Mouse (Mus musculus) lung, adult 2 months (tissue): ENCODE measurements around the gene Gm10337. TPM values are rescaled to one million over a fixed set of nuclear protein-coding genes. Genes with fewer than 3 reads are reported as not detected.

ENCODE experiments used
- DNase-seq: peaks from one replicate; pipeline ENCODE4 v3.0.0; 2022
- H3K4me1 ChIP-seq: fragments of 200-500 bp; 2 replicates; pipeline ENCODE4 v1.6.1; 2011; ENCODE audit warnings: low read length; ENCODE audit not compliant: control insufficient read depth, insufficient read depth
- H3K4me3 ChIP-seq: fragments of 200-500 bp; replicated peaks from 2 replicates; pipeline ENCODE3; 2011; ENCODE audit warnings: low read depth, mild to moderate bottlenecking, control low read depth, low read length; ENCODE audit errors: extremely low read depth
- CTCF ChIP-seq: fragments of 200-500 bp; IDR thresholded peaks from 2 replicates; pipeline ENCODE4 v1.5.1; 2011; ENCODE audit warnings: mild to moderate bottlenecking, low read length, control low read depth; ENCODE audit not compliant: insufficient read depth
- POLR2A ChIP-seq: fragments of 200-500 bp; IDR thresholded peaks from 2 replicates; pipeline ENCODE4 v1.6.1; 2011; ENCODE audit warnings: low read depth, mild to moderate bottlenecking, control low read depth, low read length, borderline replicate concordance; ENCODE audit errors: extremely low read depth
- WGBS: fragments of 180-500 bp; shearing (Covaris S2); methylation state at CpG from one replicate; pipeline ENCODE4 v1.1.7; 2018; 5-methylcytosine and 5-hydroxymethylcytosine counted together
- polyA plus RNA-seq: library from polyadenylated mRNA; depleted of rRNA; stranded (reverse); fragments of >200 nt; gene quantifications from 2 replicates; pipeline ENCODE4 v1.2.3, GENCODE M21; 2012

Gene Gm10337
- polyA plus RNA-seq, 1 experiment = not detected

- DNase-seq = peak; percentile 72
- Histone ChIP-seq H3K4me3 (no peak within 1 kb of the TSS), H3K4me1 (no peaks in the 10 kb centered on the region)
- no peak for TF ChIP-seq POLR2A
- TF ChIP-seq CTCF = peak; percentile 92
- 8% methylated on average over 3 of the region's 3 CpGs for WGBS
Measured at GRCm38 (mm10) chr15:102524892-102525485, 21.5 kb downstream of the Gm10337 start, which contains the start of gene Npff. TSS of gene Npff (minus strand) at chr15:102524942.

GRCm38 (mm10) chr15:102526111-102527002 is 22.8 kb downstream of the Gm10337 start:
- H3K4me1 ChIP-seq = no peaks in the 10 kb centered on the region
- no peak for DNase-seq
- WGBS = 72% methylated on average over 6 of the region's 6 CpGs
- no peak for TF ChIP-seq CTCF
- no peak for TF ChIP-seq POLR2A
- H3K4me3 ChIP-seq = no peak overlapping the region

DNA sequence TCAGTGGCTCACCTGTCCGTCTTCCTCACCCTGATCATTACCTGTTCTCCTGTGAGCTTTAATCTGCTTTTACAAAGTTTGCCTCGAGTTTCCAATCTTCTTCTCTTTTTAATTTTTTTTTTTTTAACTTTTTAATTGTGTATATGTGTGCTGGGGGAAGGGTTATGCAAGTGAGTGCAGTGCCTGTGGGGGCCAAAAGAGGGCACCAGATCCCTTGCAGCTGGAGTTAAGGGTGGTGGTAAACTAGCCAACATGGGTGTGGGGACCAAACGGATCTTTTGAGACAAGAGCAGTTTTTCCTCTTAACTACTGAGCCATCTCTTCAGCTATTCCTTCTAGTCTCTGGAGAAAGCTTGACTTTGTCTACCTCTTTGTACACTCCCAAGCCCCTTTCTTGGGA is 24.4 kb downstream of the Gm10337 start:
- 79% methylated on average over 3 of the region's 3 CpGs for WGBS
- DNase-seq = no peak
- H3K4me1 ChIP-seq = no peaks in the 10 kb centered on the region
- no peak overlapping the region for H3K4me3 ChIP-seq
- peak; percentile 55; the same call in 1 of the 2 replicates for TF ChIP-seq CTCF
- no peak for TF ChIP-seq POLR2A

DNA sequence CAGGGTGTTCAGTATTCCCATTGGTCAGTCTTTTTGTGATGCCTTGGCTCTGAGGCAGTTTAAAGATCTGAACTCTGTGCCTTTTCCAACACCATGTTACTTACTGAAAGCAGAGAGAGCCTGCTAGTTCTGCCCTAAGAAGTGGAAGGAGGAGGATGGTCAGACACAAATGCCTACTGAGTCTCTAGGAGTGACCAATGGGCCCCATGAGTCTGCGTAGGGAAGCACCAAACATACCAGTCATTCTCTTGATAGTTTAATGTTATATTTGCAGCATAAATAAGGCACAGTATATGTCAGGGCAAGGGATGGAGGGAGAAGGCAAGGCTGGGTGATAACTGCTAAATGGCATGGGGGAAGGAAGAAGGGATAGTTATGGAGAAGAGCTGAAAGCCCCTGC is 24.9 kb downstream of the Gm10337 start:
- no peak for DNase-seq
- Histone ChIP-seq H3K4me1 (no peaks in the 10 kb centered on the region), H3K4me3 (no peak overlapping the region)
- TF ChIP-seq POLR2A (no peak), CTCF (no peak)
- WGBS = 100% methylated on average over 1 of the region's 1 CpGs

GRCm38 (mm10) chr15:102530566-102530965 is 27.0 kb downstream of the Gm10337 start:
- H3K4me1 ChIP-seq = no peaks in the 10 kb centered on the region
- TF ChIP-seq CTCF (no peak), POLR2A (no peak)
- no peak for DNase-seq
- WGBS = 61% methylated on average over 4 of the region's 4 CpGs
- H3K4me3 ChIP-seq = no peak overlapping the region

- DNase-seq = no peak
- TF ChIP-seq CTCF (no peak), POLR2A (no peak)
- Histone ChIP-seq H3K4me1 (no peaks in the 10 kb centered on the region), H3K4me3 (no peak overlapping the region)
- WGBS = 89% methylated on average over 4 of the region's 4 CpGs
Measured at GRCm38 (mm10) chr15:102531586-102531985, 28.1 kb downstream of the Gm10337 start.

DNA sequence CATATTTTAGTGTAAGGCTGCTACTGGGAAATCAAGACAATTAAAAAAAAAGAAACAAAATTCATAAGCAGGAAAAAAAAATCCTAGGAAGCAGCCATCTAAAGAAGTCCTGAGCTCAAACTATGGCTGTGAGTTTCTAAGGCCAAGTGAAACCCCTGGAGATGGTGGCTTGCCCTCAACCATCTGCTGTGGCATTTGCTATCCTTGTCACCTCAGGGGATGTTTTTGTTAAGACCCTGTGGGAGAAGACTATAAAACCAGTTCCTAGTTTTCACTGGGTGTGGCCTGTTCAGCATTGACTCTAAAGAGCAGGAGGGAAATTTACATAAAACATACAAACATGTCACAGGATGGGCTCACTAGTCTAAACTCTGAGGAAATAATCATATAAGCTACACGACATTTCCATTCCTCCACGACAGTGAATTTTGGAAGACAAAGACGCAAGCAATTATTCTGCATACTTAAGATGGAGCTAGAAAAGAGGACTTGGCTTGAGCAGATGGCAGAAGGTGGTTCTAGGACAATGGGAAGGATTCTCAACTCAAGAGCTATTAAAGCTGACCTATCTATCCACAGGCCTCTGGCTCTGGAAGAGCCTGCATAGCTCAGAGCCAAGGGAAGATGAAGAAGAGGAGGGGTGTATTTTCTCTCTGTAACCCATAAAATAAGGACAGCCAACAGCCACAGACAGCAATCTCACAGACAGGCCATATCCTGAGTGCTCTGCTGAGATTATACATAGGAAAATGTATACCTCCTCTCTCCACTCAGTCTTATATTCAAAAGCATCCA is 28.8 kb downstream of the Gm10337 start:
- Histone ChIP-seq H3K4me1 (no peaks in the 10 kb centered on the region), H3K4me3 (no peak overlapping the region)
- WGBS = 82% methylated on average over 3 of the region's 3 CpGs
- DNase-seq = no peak
- TF ChIP-seq CTCF (no peak), POLR2A (no peak)

DNA sequence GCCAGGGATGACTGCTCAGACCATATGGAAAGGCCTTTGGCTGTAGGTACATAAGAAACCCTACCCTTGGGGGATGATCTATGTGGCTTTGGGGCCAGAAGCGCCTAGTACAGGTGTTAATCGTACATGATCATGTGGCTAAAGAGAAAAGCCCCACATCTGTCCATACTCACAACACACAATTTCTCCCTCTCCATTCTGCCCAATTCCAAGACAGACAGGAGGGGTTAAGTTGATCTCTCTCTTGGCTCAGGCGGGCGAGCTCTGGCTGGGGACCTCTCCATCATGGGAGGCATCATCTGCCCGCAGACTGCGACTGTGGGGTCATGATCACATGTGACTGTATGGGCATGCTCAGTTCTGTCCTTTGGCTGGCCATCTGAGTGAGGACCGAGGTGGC is 30.4 kb downstream of the Gm10337 start:
- Histone ChIP-seq H3K4me1 (no peaks in the 10 kb centered on the region), H3K4me3 (no peak overlapping the region)
- 86% methylated on average over 7 of the region's 7 CpGs for WGBS
- TF ChIP-seq POLR2A (no peak), CTCF (no peak)
- no peak for DNase-seq

DNA sequence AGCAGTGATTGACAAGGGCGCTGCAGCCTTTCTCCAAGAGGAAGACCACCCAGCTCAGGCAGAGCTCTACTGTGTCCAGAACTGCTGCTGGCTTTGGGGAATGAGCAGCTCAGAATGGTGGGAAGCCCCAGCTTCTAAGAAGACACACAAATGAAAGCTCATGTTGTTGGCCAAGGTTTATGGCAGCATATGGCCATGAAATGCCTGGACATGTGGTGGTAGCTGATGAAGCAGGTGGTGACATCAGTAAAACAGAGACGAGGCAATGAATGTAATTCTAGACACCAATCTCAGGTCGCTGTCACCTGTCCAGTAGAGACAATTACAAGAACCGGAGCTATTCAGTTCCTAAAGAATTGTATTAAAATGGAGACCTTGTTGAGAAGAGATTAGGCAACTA is 41.3 kb downstream of the Gm10337 start:
- WGBS = 95% methylated on average over 4 of the region's 4 CpGs
- Histone ChIP-seq H3K4me3 (no peak overlapping the region), H3K4me1 (peaks cover 4% of the 10 kb centered on the region)
- TF ChIP-seq CTCF = no peak
- TF ChIP-seq POLR2A = no peak
- no peak for DNase-seq

GRCm38 (mm10) chr15:102546246-102546645 is 42.7 kb downstream of the Gm10337 start:
- DNase-seq = no peak
- WGBS = 87% methylated on average over 3 of the region's 3 CpGs
- TF ChIP-seq POLR2A (no peak), CTCF (no peak)
- Histone ChIP-seq H3K4me1 (peaks cover 4% of the 10 kb centered on the region), H3K4me3 (no peak overlapping the region)
